Mouse (Mus musculus): ENCODE data around the gene Mrpl22. TPM values are rescaled to one million over a fixed set of nuclear protein-coding genes. Genes with fewer than 3 reads are reported as not detected.

Mrpl22 gene
- 115 and 128 TPM in 2 replicates for polyA plus RNA-seq (2014; fragmentation: Nextera tagmentation; extraction: Ambion mirVana)

DNA sequence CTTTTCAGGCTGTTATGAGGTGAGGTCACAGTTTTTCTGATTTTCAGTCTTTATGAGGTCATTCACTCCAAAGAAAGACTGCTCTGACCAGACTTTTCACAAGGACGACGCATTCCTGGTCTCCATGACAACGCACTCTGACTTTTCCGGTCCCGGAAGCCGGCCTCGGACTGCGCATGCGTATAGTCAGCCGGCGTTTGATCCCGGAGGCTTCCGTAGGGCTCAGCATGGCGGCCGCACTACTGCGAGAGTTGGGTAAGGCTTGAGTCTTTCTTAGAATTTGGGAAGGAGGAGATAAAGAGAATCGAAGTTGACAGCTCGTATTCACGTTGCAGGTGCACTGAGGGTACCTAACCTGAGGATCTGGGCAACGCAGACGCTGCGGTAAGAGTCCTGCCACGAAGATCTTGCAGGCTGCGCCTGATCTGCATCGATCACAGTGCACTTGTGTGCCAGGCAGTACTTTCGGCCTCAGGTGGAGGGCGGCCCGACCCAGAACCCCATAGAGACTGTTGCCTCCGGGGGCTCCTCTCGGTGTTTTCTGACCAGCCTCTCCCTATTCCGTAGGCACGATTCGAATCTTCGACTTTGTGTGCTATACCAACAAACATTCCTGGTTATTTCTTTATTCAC lies at the start of gene Mrpl22:
TSS of gene Mrpl22 (plus strand) at position 203 of the 633 bp plus-strand sequence.
- no peak for TF ChIP-seq CTCF (IDR thresholded peaks at IDR 0.05; ENCODE audit: low read depth)
- H3K27me3 ChIP-seq (ENCODE audit: insufficient read depth, low read length) = no peaks in the 10 kb centered on the region
- peak within 1 kb of the TSS; percentile 67 for H3K27ac ChIP-seq (ENCODE audit: low read depth)
- H3K36me3 ChIP-seq (ENCODE audit: insufficient read depth) = peaks cover 35% of the 10 kb centered on the region
- peak within 1 kb of the TSS; percentile 78 for H3K4me3 ChIP-seq (ENCODE audit: low read depth, low read length)
- peak within 1 kb of the TSS; percentile 74 for H3K9ac ChIP-seq
- ATAC-seq (ENCODE audit: insufficient read depth) (peak; percentile 71), DNase-seq (peak; percentile 100)
- H3K4me1 ChIP-seq (ENCODE audit: insufficient read depth) = peaks cover 4% of the 10 kb centered on the region
- peak within 1 kb of the TSS; percentile 73 for H3K4me2 ChIP-seq
- under 1% methylated on average over 34 of the region's 34 CpGs for WGBS
- no peaks in the 10 kb centered on the region for H3K9me3 ChIP-seq (ENCODE audit: low read depth, low read length)

DNA sequence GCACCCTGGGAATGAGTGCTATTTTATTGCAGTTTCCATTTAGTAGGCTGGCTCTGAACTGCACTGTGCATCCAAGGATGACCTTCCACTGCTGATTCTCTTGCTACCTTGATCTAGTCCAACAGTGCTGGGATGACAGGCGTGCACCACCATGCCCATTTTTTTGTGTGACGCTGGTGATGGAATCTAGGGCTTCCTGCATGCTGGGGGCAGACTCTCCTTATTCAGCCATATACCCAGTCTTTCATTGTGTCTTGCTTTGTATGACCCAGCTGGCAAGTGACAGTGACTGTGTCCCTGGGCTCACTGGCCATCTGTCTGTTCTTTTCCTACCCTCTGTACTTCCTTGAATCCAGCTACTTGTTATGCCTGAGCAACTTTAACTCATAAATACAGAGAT lies 47.8 kb upstream of the Mrpl22 start:
- H3K27ac ChIP-seq (ENCODE audit: low read depth) = no peak overlapping the region
- WGBS = 88% methylated on average over 2 of the region's 2 CpGs
- no peak overlapping the region for H3K9ac ChIP-seq
- TF ChIP-seq CTCF (IDR thresholded peaks at IDR 0.05; ENCODE audit: low read depth) = no peak
- no peak for DNase-seq
- H3K36me3 ChIP-seq (ENCODE audit: insufficient read depth) = peaks cover 88% of the 10 kb centered on the region
- H3K4me2 ChIP-seq = no peak overlapping the region
- no peaks in the 10 kb centered on the region for H3K4me1 ChIP-seq (ENCODE audit: insufficient read depth)
- ATAC-seq (ENCODE audit: insufficient read depth) = no peak
- no peak overlapping the region for H3K4me3 ChIP-seq (ENCODE audit: low read depth, low read length)
- no peaks in the 10 kb centered on the region for H3K27me3 ChIP-seq (ENCODE audit: insufficient read depth, low read length)
- H3K9me3 ChIP-seq (ENCODE audit: low read depth, low read length) = no peaks in the 10 kb centered on the region

DNA sequence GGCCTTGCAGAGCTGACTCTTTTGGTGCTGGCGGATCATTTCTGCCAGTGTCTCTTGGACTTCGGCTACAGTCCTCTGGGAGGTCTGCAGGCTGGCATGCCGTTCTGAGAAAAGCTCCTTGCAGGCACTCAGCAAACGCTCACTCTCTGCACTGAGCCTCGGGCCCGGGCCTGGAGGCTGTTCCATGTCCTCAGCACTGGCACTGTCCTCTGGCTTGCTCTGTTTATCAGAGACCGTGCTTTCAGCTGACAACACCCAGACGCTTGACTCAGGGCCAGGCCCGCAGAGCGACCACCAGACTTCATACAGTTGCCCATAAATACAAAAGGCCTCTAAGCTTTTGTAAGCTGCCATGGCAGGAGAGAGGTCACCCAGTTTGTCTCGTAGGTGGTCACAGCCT lies 46.4 kb upstream of the Mrpl22 start:
- Histone ChIP-seq H3K9me3 (ENCODE audit: low read depth, low read length) (no peaks in the 10 kb centered on the region), H3K36me3 (ENCODE audit: insufficient read depth) (peaks cover 91% of the 10 kb centered on the region), H3K4me1 (ENCODE audit: insufficient read depth) (no peaks in the 10 kb centered on the region), H3K9ac (no peak overlapping the region), H3K27ac (ENCODE audit: low read depth) (no peak overlapping the region), H3K27me3 (ENCODE audit: insufficient read depth, low read length) (no peaks in the 10 kb centered on the region), H3K4me2 (no peak overlapping the region), H3K4me3 (ENCODE audit: low read depth, low read length) (no peak overlapping the region)
- WGBS = 66% methylated on average over 11 of the region's 11 CpGs
- peak; percentile 71 for ATAC-seq (ENCODE audit: insufficient read depth)
- no peak for TF ChIP-seq CTCF (IDR thresholded peaks at IDR 0.05; ENCODE audit: low read depth)
- DNase-seq = peak; percentile 40

DNA sequence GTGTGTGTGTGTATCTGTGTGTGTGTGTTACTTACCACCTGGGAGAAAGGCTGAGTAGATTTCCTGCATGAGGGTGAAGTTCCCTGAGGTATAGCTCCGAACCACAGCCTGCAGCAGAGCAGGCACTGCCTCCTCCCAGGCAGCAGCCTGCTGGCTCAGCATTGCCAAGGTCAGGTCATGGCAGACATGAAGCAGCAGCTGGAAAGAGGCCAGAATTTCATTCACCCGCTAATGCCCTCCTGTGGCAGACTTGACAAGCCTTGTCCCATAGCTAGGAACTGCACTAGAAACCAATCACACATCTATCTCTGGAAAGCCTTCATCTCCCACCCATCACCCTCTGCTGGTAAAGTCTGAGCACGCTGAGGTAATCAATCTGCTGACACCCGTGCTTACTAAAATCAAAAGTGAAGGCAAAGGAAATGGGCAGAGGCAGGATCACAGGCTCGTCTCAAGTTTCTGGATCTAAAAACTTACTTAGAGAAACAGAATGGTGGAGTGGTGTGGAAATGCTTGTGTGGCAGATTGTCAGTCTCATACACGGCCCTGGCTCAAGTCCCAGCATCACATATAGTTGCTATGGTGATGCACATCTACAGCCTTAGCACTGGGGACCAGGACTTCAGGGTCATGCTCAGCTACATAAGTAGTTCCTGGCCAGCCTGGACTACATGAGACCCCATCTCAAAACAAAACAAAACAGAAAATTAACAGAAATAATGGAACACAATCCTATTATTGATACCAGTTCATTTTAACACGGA lies 44.9 kb upstream of the Mrpl22 start:
- ATAC-seq (ENCODE audit: insufficient read depth) (peak; percentile 62; the same call in 1 of the 2 replicates), DNase-seq (peak; percentile 72)
- Histone ChIP-seq H3K9me3 (ENCODE audit: low read depth, low read length) (no peaks in the 10 kb centered on the region), H3K4me2 (no peak overlapping the region), H3K4me3 (ENCODE audit: low read depth, low read length) (no peak overlapping the region), H3K4me1 (ENCODE audit: insufficient read depth) (no peaks in the 10 kb centered on the region), H3K27me3 (ENCODE audit: insufficient read depth, low read length) (no peaks in the 10 kb centered on the region), H3K27ac (ENCODE audit: low read depth) (no peak overlapping the region), H3K9ac (no peak overlapping the region), H3K36me3 (ENCODE audit: insufficient read depth) (peaks cover 90% of the 10 kb centered on the region)
- peak; percentile 27; the same call in 1 of the 2 replicates for TF ChIP-seq CTCF (IDR thresholded peaks at IDR 0.05; ENCODE audit: low read depth)
- WGBS = 43% methylated on average over 7 of the region's 7 CpGs

DNA sequence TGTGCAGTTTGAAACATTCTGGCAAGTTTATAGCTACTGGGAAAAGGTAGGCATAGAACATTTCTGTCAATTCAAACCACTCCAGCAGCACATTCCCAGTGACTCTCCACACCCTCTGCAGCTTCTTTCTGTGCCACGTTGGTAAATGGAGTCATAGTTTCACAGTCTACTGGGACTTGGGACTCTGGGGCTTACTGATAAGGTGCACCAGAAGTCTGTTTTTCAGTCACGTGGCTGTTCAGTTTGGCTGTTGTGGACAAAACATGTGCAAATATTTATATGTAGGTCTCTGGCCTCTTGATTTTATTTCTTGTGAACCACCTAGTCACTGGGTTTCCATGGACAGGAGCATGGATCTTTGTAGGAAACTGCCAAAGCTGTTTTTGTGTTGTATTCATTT lies 43.9 kb upstream of the Mrpl22 start:
- 72% methylated on average over 2 of the region's 2 CpGs for WGBS
- Histone ChIP-seq H3K9me3 (ENCODE audit: low read depth, low read length) (no peaks in the 10 kb centered on the region), H3K36me3 (ENCODE audit: insufficient read depth) (peaks cover 91% of the 10 kb centered on the region), H3K4me3 (ENCODE audit: low read depth, low read length) (no peak overlapping the region), H3K9ac (no peak overlapping the region), H3K27me3 (ENCODE audit: insufficient read depth, low read length) (no peaks in the 10 kb centered on the region), H3K27ac (ENCODE audit: low read depth) (no peak overlapping the region), H3K4me2 (no peak overlapping the region), H3K4me1 (ENCODE audit: insufficient read depth) (no peaks in the 10 kb centered on the region)
- DNase-seq (no peak), ATAC-seq (ENCODE audit: insufficient read depth) (no peak)
- TF ChIP-seq CTCF (IDR thresholded peaks at IDR 0.05; ENCODE audit: low read depth) = no peak

DNA sequence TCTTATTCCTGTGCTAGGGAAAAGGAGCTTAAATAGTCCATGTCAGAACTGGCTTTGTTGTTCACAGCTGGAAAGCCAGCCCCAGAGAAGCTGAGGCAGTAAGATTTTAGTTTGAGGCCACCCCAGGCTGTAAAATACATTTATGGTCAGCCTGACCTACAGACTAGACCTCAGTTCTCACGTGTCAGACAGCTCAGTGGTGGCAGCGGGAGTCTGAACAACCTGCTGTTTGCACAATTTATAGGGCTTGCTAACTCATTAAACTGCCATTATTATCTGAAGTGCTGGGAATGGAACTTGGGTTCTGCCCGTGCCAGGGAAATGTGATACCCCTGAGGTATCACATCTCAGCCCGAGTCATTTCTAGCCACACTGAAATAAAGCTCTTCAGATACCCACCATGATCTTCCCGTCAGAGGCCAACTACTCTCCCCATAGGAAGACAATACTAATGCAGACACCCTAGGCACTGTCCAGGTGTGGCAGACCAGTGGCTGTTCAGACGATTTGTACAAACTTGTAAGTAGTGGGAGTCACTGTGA lies 42.1 kb upstream of the Mrpl22 start:
- Histone ChIP-seq H3K27me3 (ENCODE audit: insufficient read depth, low read length) (no peaks in the 10 kb centered on the region), H3K27ac (ENCODE audit: low read depth) (no peak overlapping the region), H3K4me3 (ENCODE audit: low read depth, low read length) (no peak overlapping the region), H3K36me3 (ENCODE audit: insufficient read depth) (peaks cover 92% of the 10 kb centered on the region), H3K9ac (no peak overlapping the region), H3K4me2 (no peak overlapping the region), H3K4me1 (ENCODE audit: insufficient read depth) (no peaks in the 10 kb centered on the region), H3K9me3 (ENCODE audit: low read depth, low read length) (no peaks in the 10 kb centered on the region)
- WGBS = 82% methylated on average over 6 of the region's 6 CpGs
- no peak for TF ChIP-seq CTCF (IDR thresholded peaks at IDR 0.05; ENCODE audit: low read depth)
- ATAC-seq (ENCODE audit: insufficient read depth) (no peak), DNase-seq (no peak)

DNA sequence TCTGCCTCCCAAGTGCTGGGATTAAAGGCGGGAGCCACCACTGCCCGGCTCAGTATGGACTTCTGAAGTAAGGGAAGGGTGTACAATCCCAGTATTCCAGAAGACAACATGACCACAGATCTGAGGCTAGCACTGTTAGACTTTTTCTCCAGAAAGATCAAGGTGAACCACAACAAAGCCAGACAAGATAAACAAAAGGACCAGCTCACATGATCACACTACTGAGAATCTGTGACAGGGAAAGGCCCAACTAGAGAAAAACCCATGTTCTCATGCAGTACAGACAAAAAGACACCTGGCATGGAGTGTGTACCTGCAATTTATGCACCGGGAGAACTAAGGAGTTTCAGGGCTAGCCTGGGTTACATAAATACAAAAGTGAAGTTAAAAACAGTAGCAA lies 39.4 kb upstream of the Mrpl22 start:
- Histone ChIP-seq H3K9ac (no peak overlapping the region), H3K4me2 (no peak overlapping the region), H3K4me1 (ENCODE audit: insufficient read depth) (no peaks in the 10 kb centered on the region), H3K36me3 (ENCODE audit: insufficient read depth) (peaks cover 94% of the 10 kb centered on the region), H3K27ac (ENCODE audit: low read depth) (no peak overlapping the region), H3K27me3 (ENCODE audit: insufficient read depth, low read length) (no peaks in the 10 kb centered on the region), H3K4me3 (ENCODE audit: low read depth, low read length) (no peak overlapping the region), H3K9me3 (ENCODE audit: low read depth, low read length) (no peaks in the 10 kb centered on the region)
- no peak for TF ChIP-seq CTCF (IDR thresholded peaks at IDR 0.05; ENCODE audit: low read depth)
- WGBS = 92% methylated on average over 3 of the region's 3 CpGs
- ATAC-seq (ENCODE audit: insufficient read depth) (no peak), DNase-seq (no peak)
